Mouse (Mus musculus): ENCODE results near the gene Meig1. TPM values are rescaled to one million over a fixed set of nuclear protein-coding genes. Genes with fewer than 3 reads are reported as not detected.
"Not testable (repeated sequence)": the region's sequence is repeated elsewhere in the genome, so short reads cannot be mapped to it uniquely, and the experiment has no call there.

Meig1 gene
- total RNA-seq (2021), result 1 to 10 TPM; 3.5 to 4.3 TPM

DNA sequence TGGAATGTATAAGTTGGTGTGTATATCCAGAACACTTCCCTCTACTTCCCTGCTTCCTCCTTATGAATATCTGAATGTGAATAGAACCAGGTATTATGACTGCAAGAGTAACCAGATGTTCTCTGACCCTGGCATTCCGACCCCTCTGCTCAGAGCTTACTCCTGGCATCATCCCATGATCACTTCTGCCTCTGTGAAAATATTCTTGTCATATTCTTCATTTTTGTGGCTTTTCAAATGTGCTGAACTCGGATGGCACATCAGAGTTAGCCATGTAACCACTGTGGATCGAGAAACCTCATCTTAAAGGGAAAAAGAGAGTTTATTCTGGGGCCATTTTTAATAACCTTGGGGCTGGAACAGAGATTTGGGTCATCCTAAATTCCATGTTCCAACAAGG lies at the start of gene Meig1:
Gene Meig1 (minus strand): TSS at position 101 of the 400 bp plus-strand sequence.
- no peak for DNase-seq
- intact Hi-C loops (cut with DNase I), result no loop called here

DNA sequence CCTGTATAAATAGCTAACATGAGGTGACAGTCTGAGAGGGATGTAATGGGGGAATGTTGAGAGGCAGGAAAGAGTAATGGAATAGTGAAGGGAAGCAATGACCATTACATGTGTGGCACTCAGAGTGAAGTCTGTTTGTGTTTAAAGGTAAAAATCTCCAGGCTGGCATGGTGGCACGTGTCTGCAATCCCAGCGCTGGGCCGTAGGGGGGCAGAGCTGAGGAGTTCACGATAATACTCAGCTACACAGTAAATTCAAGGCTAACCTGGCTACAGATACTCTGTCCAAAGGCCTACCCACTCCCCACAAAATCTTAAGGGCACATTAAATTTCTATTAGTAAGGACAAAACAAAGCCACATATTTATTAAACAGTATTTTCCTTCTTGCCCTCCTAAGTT lies 34.1 kb upstream of the Meig1 start:
- intact Hi-C loops (cut with DNase I), result no loop called here
- DNase-seq, result no peak

GRCm38 (mm10) chr2:3453096-3453495 lies 30.6 kb upstream of the Meig1 start:
- intact Hi-C loops (cut with DNase I), result no loop called here
- DNase-seq, result no peak

GRCm38 (mm10) chr2:3449431-3449830 lies 27.0 kb upstream of the Meig1 start:
- no peak for DNase-seq
- intact Hi-C loops (cut with DNase I), result no loop called here

- intact Hi-C loops (cut with DNase I), result no loop called here
- DNase-seq, result no peak
Measured at GRCm38 (mm10) chr2:3445984-3446383, 23.5 kb upstream of the Meig1 start.

DNA sequence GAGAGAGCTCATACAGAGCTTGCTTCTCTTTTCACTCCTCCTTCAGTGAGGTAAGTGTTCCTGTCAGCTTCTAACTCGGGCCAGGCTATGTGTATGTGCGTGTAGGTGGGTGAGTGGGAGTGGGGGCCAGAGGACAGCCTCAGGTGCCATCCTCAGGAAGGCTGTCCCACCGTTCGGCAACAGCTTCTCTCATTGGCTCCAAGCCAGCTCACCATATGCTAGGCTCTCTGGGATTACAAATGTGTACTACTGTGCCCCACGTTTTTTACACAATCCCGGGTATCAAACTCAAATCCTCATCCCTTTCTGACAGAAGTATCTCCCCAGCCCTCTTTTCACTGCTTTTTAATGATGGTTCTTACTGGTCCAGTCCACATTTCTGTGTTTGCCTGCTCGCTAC lies 21.8 kb upstream of the Meig1 start:
- intact Hi-C loops (cut with DNase I), result no loop called here

DNA sequence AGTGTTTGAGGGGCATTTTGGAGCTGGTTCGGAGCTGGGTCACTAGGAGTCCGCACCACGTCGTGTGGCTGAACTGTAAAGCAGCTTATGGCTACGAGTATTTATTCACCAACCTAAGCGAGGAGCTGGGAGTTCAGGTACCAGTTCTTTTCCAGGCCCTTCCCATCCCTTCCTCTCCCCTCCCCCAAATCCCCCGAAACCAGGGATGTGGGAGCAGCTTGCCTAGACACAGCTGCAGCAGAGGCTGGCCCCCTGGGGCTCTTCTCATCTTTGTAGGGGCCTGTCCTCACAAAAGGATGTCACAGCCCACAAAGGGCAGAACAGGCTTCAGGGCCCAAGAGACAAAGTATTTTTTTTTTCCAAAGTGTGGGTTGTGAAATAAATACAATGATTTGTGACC lies 15.5 kb upstream of the Meig1 start:
- intact Hi-C loops (cut with DNase I), result no loop called here
- no peak for DNase-seq

More for the DNA sequence above, 21.8 kb upstream of the Meig1 start:
- DNase-seq, result peak; percentile 43

GRCm38 (mm10) chr2:3435369-3436061 lies 13.1 kb upstream of the Meig1 start:
- intact Hi-C loops (cut with DNase I), result no loop called here
- DNase-seq, result no peak

DNA sequence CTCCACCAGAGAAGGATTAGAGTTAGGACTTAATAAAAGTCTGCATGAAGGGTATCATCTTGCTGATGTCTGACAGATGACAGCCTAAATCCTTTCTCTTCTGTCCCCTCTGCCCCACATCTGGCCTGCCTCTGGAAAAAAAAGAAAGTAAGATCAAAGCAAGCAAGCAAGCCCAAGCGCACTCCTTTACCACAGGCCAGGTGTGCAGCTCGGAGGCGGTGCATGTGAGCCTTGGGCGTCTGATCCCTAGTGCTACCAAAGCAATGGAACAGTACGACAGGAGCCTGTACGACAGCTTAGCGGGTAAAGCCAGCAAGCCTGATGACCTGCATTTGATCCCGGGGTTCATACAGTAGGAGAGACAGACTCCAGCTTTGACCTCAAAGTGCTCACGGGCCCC lies 8.5 kb upstream of the Meig1 start:
- intact Hi-C loops (cut with DNase I), result no loop called here
- DNase-seq, result no peak

DNA sequence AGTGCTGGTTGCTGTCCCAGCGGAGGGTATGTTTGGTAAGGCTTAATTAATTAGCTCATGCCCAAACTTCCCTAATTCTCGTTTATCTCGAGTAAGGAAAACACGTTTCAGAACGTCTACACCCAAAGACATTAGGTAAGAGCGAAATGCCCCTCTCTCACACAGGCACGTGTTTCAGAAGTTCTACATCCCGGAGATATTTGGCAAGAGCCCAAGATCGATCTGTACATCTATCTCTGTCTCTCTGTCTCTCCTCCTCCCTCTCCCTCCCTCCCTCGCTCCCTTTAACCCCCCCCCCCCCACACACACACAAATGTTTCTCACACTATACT lies 2.1 kb upstream of the Meig1 start:
- no peak for DNase-seq
- intact Hi-C loops (cut with DNase I), result no loop called here

DNA sequence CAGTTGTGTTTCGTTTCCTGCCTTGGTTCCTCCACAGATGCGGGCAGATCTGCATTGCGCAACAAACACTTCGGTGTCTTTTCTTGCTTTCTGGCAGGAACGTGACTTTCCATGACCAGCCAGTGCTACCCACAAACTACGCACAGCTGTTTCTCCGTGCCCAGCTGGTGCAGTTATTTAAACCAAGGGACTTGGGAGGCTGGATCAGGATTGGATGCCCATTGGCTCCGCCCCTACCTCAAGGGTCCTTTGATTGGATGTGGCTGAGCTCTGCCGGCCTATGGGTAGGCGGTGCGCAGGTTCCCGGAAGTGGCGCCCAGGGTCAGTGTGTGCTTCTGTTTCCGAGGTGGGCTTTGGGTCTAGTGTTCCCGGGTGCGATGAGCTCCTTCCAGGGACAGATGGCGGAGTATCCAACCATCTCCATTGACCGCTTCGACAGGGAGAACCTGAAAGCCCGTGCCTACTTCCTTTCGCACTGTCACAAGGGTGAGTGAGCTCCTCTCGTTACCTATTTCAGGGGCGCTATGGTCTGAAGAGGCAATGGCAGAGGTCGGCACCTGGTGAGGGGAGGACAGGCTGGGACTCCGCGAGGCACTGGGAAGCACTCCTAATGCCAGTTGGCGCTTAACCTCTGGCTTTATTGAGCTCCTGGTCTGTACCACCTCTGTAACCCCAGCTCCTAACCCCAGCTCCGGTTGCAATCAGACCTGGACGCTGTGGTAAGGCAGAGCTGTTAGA lies 1.6 kb upstream of the Meig1 start, which contains the start of gene Dclre1c:
Gene Dclre1c (plus strand): TSS at position 291 of the 738 bp plus-strand sequence.
- peak; percentile 88 for DNase-seq
- intact Hi-C loops (cut with DNase I), result no loop called here

DNA sequence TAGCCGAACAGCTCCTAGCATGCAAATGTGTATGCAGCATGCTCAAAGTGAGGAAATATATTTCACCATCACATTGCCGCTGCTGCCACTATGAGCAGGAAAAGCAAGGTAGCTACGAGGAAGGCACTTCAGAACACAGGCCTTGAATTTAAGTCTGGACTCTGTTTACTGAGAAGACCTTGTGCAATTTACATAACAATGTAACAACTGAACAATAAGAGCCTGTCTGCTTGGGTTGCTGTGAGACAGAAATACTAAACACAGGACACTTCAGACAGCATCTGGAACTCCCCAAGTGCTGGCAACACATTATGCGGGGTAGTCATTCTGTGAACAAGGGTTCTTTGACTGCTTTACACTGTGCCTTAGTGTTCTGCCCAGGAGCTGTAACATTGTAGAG lies 2.3 kb downstream of the Meig1 start:
- intact Hi-C loops (cut with DNase I), result no loop called here
- DNase-seq, result no peak

- intact Hi-C loops (cut with DNase I), result loop anchor here (10.0 kb wide), 1 partner anchor 304 kb away; the partner anchor contains the start of gene Fam171a1
- DNase-seq, result peak; percentile 95
Measured at GRCm38 (mm10) chr2:3418883-3419431, 3.5 kb downstream of the Meig1 start.

DNA sequence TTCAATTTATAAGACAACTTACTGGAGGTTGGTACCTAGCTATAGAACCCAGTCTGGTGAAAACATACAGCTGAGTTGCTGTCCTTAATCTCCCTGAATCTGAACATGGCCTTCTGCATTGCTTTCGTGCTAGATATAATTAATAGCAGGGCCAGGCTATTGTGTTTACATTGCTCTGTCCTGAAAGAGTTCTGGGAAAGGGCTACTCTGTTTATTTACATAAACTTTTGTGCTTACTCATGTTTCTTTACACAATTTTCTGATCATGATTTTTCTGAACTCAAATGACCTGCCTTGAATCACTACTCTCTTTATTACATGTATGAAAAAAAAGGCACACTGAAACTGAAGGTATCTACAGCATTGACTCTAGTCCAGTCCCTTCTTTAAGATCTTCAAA lies 6.8 kb downstream of the Meig1 start:
- intact Hi-C loops (cut with DNase I), result loop anchor here (10.0 kb wide), 1 partner anchor 301 kb away; the partner anchor contains the start of gene Fam171a1

GRCm38 (mm10) chr2:3414241-3414640 lies 8.2 kb downstream of the Meig1 start:
- intact Hi-C loops (cut with DNase I), result loop anchor here (5.0 to 10.0 kb wide), 2 partner anchors 62 to 299 kb away; partner anchors contain the start of gene Fam171a1
- DNase-seq, result peak; percentile 72

More for the DNA sequence above, 6.8 kb downstream of the Meig1 start:
- no peak for DNase-seq

GRCm38 (mm10) chr2:3407756-3408155 lies 14.7 kb downstream of the Meig1 start:
- intact Hi-C loops (cut with DNase I), result no loop called here

GRCm38 (mm10) chr2:3405981-3406380 lies 16.5 kb downstream of the Meig1 start:
- no peak for DNase-seq
- intact Hi-C loops (cut with DNase I), result no loop called here

More at GRCm38 (mm10) chr2:3407756-3408155, 14.7 kb downstream of the Meig1 start:
- DNase-seq, result no peak

- intact Hi-C loops (cut with DNase I), result not testable (repeated sequence)
Measured at GRCm38 (mm10) chr2:3397110-3397509, 25.3 kb downstream of the Meig1 start, which contains the start of gene Olah. Gene Olah (minus strand): TSS chr2:3397210.

DNA sequence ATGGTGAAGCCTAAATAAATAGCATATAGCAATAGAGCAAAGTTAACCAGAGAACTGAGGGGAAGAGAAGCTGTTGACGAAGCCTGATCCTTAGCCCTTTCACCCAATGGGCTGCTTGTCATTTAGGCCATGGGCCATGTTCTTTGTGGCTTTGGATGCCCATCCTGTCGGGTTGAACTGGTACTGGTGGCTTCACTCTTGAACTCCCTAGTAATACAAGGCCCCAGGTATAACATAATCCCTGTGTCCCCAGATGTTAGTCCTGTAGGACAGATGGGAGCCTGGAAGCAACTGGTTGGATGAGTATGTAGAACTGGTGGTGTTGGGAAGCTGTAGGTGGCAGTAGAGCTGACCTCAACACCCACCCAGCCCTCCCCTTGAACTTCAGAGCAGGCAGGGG lies 30.5 kb downstream of the Meig1 start:
- intact Hi-C loops (cut with DNase I), result no loop called here
- no peak for DNase-seq

More at GRCm38 (mm10) chr2:3397110-3397509, 25.3 kb downstream of the Meig1 start, which contains the start of gene Olah:
- DNase-seq, result not testable (repeated sequence)

DNA sequence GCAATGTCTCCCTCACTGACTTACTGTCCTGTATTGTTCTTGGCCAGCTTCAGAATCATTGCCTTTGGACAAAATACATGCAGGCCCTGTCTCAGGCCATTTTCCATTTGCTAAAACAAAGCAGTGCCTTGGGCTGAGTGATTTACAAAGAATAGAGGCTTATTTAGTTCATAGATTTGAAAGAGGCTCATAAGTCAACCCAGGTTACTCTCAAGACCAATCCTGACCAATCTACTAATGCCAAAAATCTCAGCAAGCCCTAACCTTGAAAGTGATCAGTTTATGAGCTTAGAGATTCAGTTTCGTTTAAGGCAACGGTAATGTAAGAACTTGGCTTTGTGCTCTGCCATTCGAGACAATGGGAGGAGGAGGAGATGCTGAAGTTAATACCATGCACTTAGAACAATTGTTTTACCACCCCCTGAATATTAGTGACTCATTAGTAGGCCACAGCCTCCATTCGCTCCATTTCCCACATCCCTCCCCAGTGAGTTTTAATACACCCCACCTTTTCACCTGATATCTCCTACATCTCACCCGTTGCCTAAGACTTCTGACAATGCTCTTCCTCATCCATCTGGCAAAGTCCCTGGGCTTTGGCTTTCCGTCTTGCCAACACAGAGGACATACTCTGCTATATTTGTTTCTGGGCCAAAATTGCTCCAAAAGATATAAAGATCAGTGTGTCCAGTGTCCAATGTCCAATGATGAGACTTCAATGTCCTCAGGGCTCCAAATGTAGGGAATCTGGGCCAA lies 35.2 kb downstream of the Meig1 start:
- DNase-seq, result no peak
- intact Hi-C loops (cut with DNase I), result no loop called here

- DNase-seq, result no peak
Measured at GRCm38 (mm10) chr2:3365127-3365526, 57.3 kb downstream of the Meig1 start.

More at GRCm38 (mm10) chr2:3365127-3365526, 57.3 kb downstream of the Meig1 start:
- intact Hi-C loops (cut with DNase I), result no loop called here

All from left cerebral cortex, postnatal 4 days (tissue).